Mouse (Mus musculus) bone marrow macrophage, adult 2 months (primary cell): ENCODE measurements around the gene Dtx2. TPM values are rescaled to one million over a fixed set of nuclear protein-coding genes. Genes with fewer than 3 reads are reported as not detected.

ENCODE experiments used
- H3K27ac ChIP-seq: 2 replicates; pipeline ENCODE4 v1.5.1; 2012; ENCODE audit warnings: low read depth, low read length; ENCODE audit not compliant: insufficient read depth
- H3K4me1 ChIP-seq: 2 replicates; pipeline ENCODE4 v1.6.1; 2012; ENCODE audit warnings: low read length; ENCODE audit not compliant: control insufficient read depth, insufficient read depth
- H3K4me3 ChIP-seq: 2 replicates; pipeline ENCODE4 v1.5.1; 2012; ENCODE audit warnings: mild to moderate bottlenecking, low read length, moderate library complexity; ENCODE audit not compliant: insufficient read depth
- CTCF ChIP-seq: IDR thresholded peaks from 2 replicates; pipeline ENCODE4 v1.5.1; 2012; ENCODE audit warnings: low read depth, mild to moderate bottlenecking, low read length, moderate library complexity
- POLR2A ChIP-seq: IDR thresholded peaks from 2 replicates; pipeline ENCODE4 v1.6.1; 2012; ENCODE audit warnings: mild to moderate bottlenecking, low read depth, low read length, borderline replicate concordance
- polyA plus RNA-seq: library from polyadenylated mRNA; stranded (reverse); fragments of >200 nt; gene quantifications from 2 replicates; pipeline ENCODE4 v1.2.4, GENCODE M21; 2012; ENCODE audit not compliant: missing spikeins, insufficient read depth, insufficient read length

Gene Dtx2
- polyA plus RNA-seq, 1 experiment = 9.5 TPM

- H3K4me1 ChIP-seq = peaks cover 32% of the 10 kb centered on the region
- no peak overlapping the region for H3K27ac ChIP-seq
- no peak for TF ChIP-seq POLR2A
- TF ChIP-seq CTCF = no peak
- H3K4me3 ChIP-seq = no peak overlapping the region
Observed at GRCm38 (mm10) chr5:135994335-135994724, 270 bp upstream of the Dtx2 start.

- Histone ChIP-seq H3K4me1 (peaks cover 18% of the 10 kb centered on the region), H3K27ac (no peak overlapping the region), H3K4me3 (no peak overlapping the region)
- TF ChIP-seq POLR2A = no peak
- no peak for TF ChIP-seq CTCF
Observed at GRCm38 (mm10) chr5:135996162-135996561, 1.6 kb downstream of the Dtx2 start.

- Histone ChIP-seq H3K4me3 (no peak overlapping the region), H3K27ac (no peak overlapping the region), H3K4me1 (peaks cover 5% of the 10 kb centered on the region)
- no peak for TF ChIP-seq POLR2A
- TF ChIP-seq CTCF = no peak
Observed at GRCm38 (mm10) chr5:136001222-136001621, 6.6 kb downstream of the Dtx2 start.

- Histone ChIP-seq H3K27ac (no peak overlapping the region), H3K4me3 (no peak overlapping the region), H3K4me1 (peaks cover 9% of the 10 kb centered on the region)
- no peak for TF ChIP-seq CTCF
- TF ChIP-seq POLR2A = no peak
Observed at GRCm38 (mm10) chr5:136002325-136002724, 7.7 kb downstream of the Dtx2 start.

GRCm38 (mm10) chr5:136002751-136003151, 8.2 kb downstream of the Dtx2 start:
- no peak for TF ChIP-seq POLR2A

GRCm38 (mm10) chr5:136004537-136004936, 9.9 kb downstream of the Dtx2 start:
- no peak for TF ChIP-seq CTCF
- TF ChIP-seq POLR2A = no peak
- no peak overlapping the region for H3K4me3 ChIP-seq
- H3K27ac ChIP-seq = no peak overlapping the region
- H3K4me1 ChIP-seq = peaks cover 20% of the 10 kb centered on the region

More at GRCm38 (mm10) chr5:136002751-136003151, 8.2 kb downstream of the Dtx2 start:
- Histone ChIP-seq H3K27ac (no peak overlapping the region), H3K4me3 (no peak overlapping the region), H3K4me1 (peaks cover 14% of the 10 kb centered on the region)

GRCm38 (mm10) chr5:136007745-136008144, 13.1 kb downstream of the Dtx2 start:
- TF ChIP-seq POLR2A (no peak), CTCF (no peak)
- H3K4me1 ChIP-seq = peaks cover 17% of the 10 kb centered on the region
- H3K27ac ChIP-seq = peak overlapping the region; percentile 28; the same call in 1 of the 2 replicates
- H3K4me3 ChIP-seq = no peak overlapping the region

GRCm38 (mm10) chr5:136014877-136015276, 20.3 kb downstream of the Dtx2 start:
- Histone ChIP-seq H3K27ac (no peak overlapping the region), H3K4me1 (peaks cover 9% of the 10 kb centered on the region), H3K4me3 (no peak overlapping the region)
- TF ChIP-seq POLR2A = no peak
- no peak for TF ChIP-seq CTCF

GRCm38 (mm10) chr5:136015586-136015985, 21.0 kb downstream of the Dtx2 start:
- H3K4me1 ChIP-seq = peaks cover 13% of the 10 kb centered on the region
- no peak overlapping the region for H3K4me3 ChIP-seq
- TF ChIP-seq CTCF (no peak), POLR2A (no peak)
- no peak overlapping the region for H3K27ac ChIP-seq

- Histone ChIP-seq H3K4me1 (peaks cover 13% of the 10 kb centered on the region), H3K4me3 (no peak overlapping the region), H3K27ac (no peak overlapping the region)
- TF ChIP-seq CTCF = no peak
- no peak for TF ChIP-seq POLR2A
Observed at GRCm38 (mm10) chr5:136016014-136016876, 21.6 kb downstream of the Dtx2 start.
